Mouse (Mus musculus): ENCODE measurements around the gene Gm10153. TPM values are rescaled to one million over a fixed set of nuclear protein-coding genes. Genes with fewer than 3 reads are reported as not detected.
"Not testable (repeated sequence)": the region's sequence is repeated elsewhere in the genome, so short reads cannot be mapped to it uniquely, and the experiment has no call there.

Gm10153 gene
- total RNA-seq (2014; fragmentation: Nextera tagmentation) (not detected in 2 replicates), total RNA-seq (2017) (not detected in 2 replicates)

- ATAC-seq (replicated peaks; ENCODE audit: poor library complexity, severe bottlenecking): no peak
Observed at GRCm38 (mm10) chr7:142190289-142190688, at the start of gene Gm10153. Gene Gm10153 (minus strand): TSS chr7:142190389.

- ATAC-seq (replicated peaks; ENCODE audit: poor library complexity, severe bottlenecking): no peak
Observed at GRCm38 (mm10) chr7:142231540-142231939, 41.4 kb upstream of the Gm10153 start.

DNA sequence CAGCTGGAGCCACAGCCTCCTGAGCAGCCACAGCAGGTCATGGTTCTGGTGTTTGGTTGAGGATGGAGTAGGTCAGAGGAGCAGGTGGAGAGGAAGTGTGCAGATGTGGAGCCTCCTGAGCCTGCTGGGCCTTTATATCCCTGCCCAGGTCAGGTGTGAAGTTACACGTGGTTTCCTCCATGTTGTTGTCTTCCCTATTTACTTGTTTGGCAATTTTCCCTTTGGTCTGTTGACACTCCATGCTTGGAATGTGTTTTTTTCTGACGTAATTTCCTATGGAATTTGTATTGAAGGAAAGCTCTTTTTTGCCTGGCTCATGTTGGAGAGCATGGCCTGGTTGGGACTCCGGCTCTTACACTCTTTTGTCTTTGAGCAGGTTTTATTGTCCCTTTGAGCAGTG, 39.7 kb upstream of the Gm10153 start, which contains the start of gene Krtap5-5:
Krtap5-5 (minus strand) TSS at position 101 of the 400 bp plus-strand sequence.
- not testable (repeated sequence) for ATAC-seq (replicated peaks; ENCODE audit: poor library complexity, severe bottlenecking)

- ATAC-seq (replicated peaks; ENCODE audit: poor library complexity, severe bottlenecking): no peak
Observed at GRCm38 (mm10) chr7:142224518-142224917, 34.3 kb upstream of the Gm10153 start.

- not testable (repeated sequence) for ATAC-seq (replicated peaks; ENCODE audit: poor library complexity, severe bottlenecking)
Observed at GRCm38 (mm10) chr7:142212136-142212535, 21.9 kb upstream of the Gm10153 start.

DNA sequence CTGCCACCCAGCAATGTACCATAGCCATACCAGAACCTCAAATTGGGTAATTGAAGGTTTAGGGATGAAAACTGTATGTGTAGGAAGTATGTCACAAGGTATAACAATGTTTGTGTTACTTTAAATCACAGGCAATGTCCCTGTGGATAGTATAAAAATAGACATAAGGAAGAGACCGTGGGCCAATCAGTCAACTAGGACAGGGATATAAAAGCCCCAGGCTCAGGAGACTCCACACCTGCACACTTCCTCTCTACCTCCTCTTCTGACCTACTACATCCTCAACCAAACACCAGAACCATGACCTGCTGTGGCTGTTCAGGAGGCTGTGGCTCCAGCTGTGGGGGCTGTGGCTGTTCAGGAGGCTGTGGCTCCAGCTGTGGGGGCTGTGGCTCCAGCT, 21.4 kb upstream of the Gm10153 start, which contains the start of gene Gm7579:
Gm7579 (plus strand) TSS at position 301 of the 400 bp plus-strand sequence.
- ATAC-seq (replicated peaks; ENCODE audit: poor library complexity, severe bottlenecking): no peak

DNA sequence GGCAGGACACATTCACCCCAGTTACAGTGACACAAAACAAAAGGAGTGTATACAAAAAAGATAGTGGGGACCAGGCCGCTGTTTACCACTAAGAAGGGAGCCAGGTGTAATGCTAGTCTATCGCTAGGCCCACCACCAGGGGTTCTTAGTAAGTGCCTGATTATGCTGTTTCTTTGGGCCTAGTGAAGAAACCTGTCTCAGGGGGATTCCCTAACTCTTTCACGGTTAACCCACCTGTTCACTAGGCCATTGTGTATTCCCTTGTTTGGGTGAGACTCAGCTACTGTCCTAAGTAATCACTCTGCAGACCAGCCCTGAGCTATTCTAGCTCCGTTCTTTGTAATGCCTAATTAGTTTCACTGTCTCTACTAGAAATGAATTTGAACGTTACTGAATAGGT, 16.7 kb upstream of the Gm10153 start:
- ATAC-seq (replicated peaks; ENCODE audit: poor library complexity, severe bottlenecking): not testable (repeated sequence)

GRCm38 (mm10) chr7:142205488-142205887, 15.3 kb upstream of the Gm10153 start:
- ATAC-seq (replicated peaks; ENCODE audit: poor library complexity, severe bottlenecking): no peak

DNA sequence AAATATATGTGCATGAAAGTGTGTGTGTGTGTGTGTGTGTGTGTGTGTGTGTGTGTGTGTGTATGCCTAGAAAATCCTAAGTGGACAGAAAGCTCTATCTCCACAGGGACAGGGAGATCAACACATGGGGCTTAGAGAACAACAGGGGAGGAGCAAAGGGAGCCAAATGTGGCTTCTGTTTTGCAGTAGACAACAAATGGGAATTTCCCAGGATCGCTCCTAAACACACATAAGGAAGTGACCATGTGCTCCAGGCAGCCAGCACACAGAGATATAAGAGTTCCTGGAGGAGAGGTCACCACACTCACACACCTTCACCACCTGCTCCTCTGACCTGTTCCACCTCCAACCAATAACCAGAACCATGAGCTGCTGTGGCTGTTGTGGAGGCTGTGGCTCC, 10.9 kb upstream of the Gm10153 start, which contains the start of gene Krtap5-3:
Krtap5-3 (plus strand) TSS at position 301 of the 400 bp plus-strand sequence.
- no peak for ATAC-seq (replicated peaks; ENCODE audit: poor library complexity, severe bottlenecking)

GRCm38 (mm10) chr7:142198748-142199147, 8.6 kb upstream of the Gm10153 start:
- ATAC-seq (replicated peaks; ENCODE audit: poor library complexity, severe bottlenecking): no peak

GRCm38 (mm10) chr7:142188156-142188555, 2.0 kb downstream of the Gm10153 start:
- ATAC-seq (replicated peaks; ENCODE audit: poor library complexity, severe bottlenecking): no peak

GRCm38 (mm10) chr7:142181021-142181420, 9.2 kb downstream of the Gm10153 start:
- ATAC-seq (replicated peaks; ENCODE audit: poor library complexity, severe bottlenecking): no peak

DNA sequence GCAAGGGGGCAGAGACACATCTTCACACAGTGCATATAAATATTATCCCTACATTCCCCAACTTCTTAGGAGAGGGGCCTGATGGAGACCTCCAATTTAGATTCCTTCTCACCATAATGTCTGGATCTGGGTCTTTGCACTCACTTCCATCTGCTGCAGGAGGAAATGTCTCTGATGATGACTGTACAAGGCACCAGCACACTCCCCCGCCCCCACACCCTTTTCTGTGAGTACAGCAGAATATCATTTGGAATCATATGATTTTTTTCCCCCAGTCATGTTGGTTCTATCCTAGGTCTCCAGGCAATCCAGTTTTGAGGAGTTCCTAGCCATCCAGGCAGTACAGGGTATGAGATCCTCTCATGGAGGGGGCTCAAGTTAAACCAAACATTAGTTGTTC, 11.5 kb downstream of the Gm10153 start:
- ATAC-seq (replicated peaks; ENCODE audit: poor library complexity, severe bottlenecking): no peak

GRCm38 (mm10) chr7:142175905-142176304, 14.3 kb downstream of the Gm10153 start, which contains the start of gene Krtap5-2:
Gene Krtap5-2 (minus strand): TSS chr7:142176005.
- ATAC-seq (replicated peaks; ENCODE audit: poor library complexity, severe bottlenecking): not testable (repeated sequence)

GRCm38 (mm10) chr7:142169836-142170235, 20.4 kb downstream of the Gm10153 start:
- peak; percentile 66 for ATAC-seq (replicated peaks; ENCODE audit: poor library complexity, severe bottlenecking)

GRCm38 (mm10) chr7:142165639-142166038, 24.6 kb downstream of the Gm10153 start, which contains the start of gene Gm4553:
Gene Gm4553 (minus strand): TSS chr7:142165739.
- ATAC-seq (replicated peaks; ENCODE audit: poor library complexity, severe bottlenecking): not testable (repeated sequence)

DNA sequence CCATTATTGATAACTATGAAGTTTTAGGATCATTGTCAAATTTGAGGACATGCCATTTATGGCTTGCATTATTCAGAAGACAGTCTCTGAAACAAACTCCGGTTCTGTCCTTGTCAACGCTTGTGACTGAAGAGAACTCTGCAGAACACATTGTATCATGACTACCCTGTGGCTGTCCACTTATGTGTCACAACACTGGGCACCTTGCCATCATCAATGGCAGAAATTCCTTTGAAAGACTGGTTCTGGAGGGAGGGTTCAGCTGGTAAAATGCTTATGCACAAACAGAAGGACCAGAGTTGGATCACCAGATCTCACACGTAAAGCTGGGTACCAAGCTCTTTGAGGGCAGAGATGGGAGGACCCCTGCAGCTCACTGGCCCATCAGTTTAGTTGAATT, 30.8 kb downstream of the Gm10153 start:
- ATAC-seq (replicated peaks; ENCODE audit: poor library complexity, severe bottlenecking): no peak

GRCm38 (mm10) chr7:142157013-142157412, 33.2 kb downstream of the Gm10153 start, which contains the start of gene Gm29735:
Gene Gm29735 (minus strand): TSS chr7:142157113.
- ATAC-seq (replicated peaks; ENCODE audit: poor library complexity, severe bottlenecking): not testable (repeated sequence)

DNA sequence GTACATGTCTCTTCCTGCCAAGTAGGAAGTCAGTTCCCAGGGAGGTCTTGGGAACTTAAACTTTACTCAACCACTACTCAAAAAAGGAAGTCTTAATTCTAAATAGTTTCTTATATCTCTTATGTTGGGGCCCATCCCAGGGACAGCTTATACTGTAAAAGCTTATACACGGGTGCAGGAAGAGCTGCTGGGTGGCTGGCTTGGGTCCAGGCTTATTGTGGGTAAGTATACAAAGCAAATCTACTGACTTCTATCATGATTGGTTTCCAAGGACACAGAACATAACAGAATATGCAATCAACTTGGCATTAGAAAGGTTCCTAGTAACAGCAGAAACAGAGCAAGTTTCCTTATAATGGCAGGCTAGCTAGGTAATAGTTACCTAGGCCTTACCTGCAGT, 34.9 kb downstream of the Gm10153 start:
- no peak for ATAC-seq (replicated peaks; ENCODE audit: poor library complexity, severe bottlenecking)

DNA sequence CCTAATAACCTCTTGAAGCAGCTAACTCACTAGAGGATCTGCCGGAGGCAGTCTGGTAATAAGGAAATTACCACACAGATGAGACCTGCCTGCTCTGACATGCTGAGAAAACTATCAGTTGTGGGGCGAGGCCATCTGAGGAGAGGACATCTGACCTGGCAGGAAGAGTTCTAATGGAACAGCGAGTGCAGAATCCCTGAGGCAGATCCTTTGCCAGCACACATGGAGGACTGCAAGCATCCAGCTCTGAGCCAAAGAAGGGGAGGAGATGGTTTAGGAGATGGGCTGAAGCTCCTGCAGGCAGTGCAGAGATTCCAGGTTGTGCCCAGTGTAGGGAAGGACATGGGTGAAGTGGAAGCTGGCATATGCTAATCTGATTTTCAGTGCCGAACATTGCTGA, 38.0 kb downstream of the Gm10153 start:
- ATAC-seq (replicated peaks; ENCODE audit: poor library complexity, severe bottlenecking): no peak

DNA sequence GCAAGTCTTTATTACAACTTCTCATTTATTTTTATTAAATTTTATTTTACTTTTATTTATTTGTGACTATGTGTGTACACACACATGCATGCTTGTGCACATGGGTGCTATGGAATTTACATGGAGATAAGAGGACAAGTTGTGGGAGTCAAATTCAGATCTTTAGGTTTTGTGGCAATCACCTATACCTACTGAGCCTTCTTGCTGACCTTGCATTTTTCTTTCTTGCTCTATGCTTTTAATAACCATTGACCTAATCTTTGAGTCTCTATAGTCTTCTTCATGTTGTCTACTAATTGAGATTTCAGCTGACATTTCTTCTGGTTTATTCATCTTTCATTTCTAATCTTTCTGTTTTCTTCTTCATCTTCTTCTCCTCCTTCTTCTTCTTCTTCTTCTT, 41.6 kb downstream of the Gm10153 start:
- no peak for ATAC-seq (replicated peaks; ENCODE audit: poor library complexity, severe bottlenecking)

DNA sequence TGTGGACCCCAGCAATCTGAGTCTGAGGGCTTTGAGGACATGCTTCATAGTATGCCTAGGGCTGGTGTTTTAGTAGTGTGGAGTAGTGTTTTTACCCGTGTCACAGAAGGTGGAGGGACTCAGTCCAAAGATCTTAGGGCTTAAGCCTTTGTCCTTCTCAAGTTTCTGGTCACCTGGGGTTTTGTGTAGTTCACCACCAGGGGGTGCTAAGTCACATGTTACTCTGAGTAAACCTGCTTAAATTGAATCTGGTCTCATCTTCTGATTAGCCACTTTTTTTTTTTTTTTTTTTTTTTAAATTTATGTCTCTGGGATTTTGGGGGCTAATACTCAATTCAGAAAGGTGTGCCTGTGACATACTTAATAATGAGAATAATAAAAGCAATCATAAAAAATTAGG, 44.2 kb downstream of the Gm10153 start:
- ATAC-seq (replicated peaks; ENCODE audit: poor library complexity, severe bottlenecking): no peak

All from granulocyte monocyte progenitor cell, adult 5-6 weeks (primary cell).